Mouse (Mus musculus) 416B (cell line): ENCODE results near the gene Nfatc4.

ENCODE experiments used
- DNase-seq: peaks from one replicate; pipeline ENCODE4 v3.0.0; 2011; ENCODE audit warnings: low read depth

The Nfatc4 gene

DNA sequence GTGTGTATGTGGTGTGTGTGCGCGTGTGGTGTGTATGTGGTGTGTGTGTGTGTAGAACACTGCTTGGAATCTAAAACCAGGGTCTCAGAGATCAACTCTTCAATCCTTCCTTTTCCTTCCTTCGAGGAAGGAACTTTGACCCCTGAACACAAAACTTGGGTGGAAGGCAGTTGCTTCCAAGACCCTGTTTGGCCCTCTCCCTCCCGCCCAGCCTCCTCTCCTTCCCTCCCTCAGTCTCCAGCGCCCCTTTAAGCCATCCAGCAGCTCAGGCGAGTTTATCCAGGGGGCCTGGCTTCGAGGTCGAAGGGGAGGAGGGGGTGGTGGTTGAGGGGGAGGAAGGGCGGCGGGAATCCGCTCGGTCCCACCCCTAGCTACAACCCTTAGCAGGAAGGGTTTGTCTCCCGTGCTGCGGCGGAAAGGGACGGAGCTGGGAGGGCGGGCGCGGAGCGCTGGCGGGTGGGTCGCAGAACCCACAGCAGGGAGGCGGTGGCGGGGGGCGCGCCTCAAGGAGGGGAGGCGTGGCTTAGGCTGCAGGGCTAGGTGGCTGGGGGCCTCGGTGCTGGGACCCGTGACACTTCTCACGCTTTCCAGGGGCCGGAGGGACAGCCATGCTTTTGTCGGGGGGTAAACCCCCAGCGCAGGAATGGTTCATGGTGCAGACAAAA lies 30.8 kb downstream of the Nfatc4 start, which contains the start of gene Nynrin:
Gene Nynrin (plus strand): TSS at position 390 of the 665 bp plus-strand sequence.
- DNase-seq: peak; percentile 80

- peak; percentile 62 for DNase-seq
Measured at GRCm38 (mm10) chr14:55854406-55855100, 31.6 kb downstream of the Nfatc4 start.

GRCm38 (mm10) chr14:55855101-55855561 lies 32.2 kb downstream of the Nfatc4 start:
- no peak for DNase-seq

- no peak for DNase-seq
Measured at GRCm38 (mm10) chr14:55857588-55857987, 34.6 kb downstream of the Nfatc4 start.

- no peak for DNase-seq
Measured at GRCm38 (mm10) chr14:55862186-55862585, 39.2 kb downstream of the Nfatc4 start.

- DNase-seq: no peak
Measured at GRCm38 (mm10) chr14:55862970-55863369, 40.0 kb downstream of the Nfatc4 start.

- peak; percentile 75 for DNase-seq
Measured at GRCm38 (mm10) chr14:55863773-55864172, 40.8 kb downstream of the Nfatc4 start.

- DNase-seq: peak; percentile 35
Measured at GRCm38 (mm10) chr14:55866962-55867361, 44.0 kb downstream of the Nfatc4 start.

GRCm38 (mm10) chr14:55868230-55869026 lies 45.5 kb downstream of the Nfatc4 start:
- DNase-seq: no peak

DNA sequence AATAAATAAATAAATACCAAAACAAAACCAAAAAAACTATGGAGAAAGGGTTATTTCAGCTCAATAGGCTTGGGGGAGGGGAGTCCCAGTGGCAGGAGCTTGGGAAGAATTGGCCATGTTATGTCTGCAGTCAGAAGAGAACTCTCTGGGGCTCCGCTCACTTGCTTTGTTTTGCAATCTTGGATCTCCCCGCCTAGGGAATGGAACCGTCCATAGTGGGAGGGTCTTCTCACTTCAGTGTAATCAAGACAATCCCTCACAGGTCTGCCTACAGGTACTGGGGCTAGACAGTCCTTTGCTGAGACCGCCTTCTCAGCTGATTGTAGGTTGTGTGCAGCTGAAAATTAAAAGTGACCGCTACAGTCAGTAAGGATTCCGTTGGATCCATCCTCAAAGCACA lies 46.6 kb downstream of the Nfatc4 start:
- DNase-seq: no peak

DNA sequence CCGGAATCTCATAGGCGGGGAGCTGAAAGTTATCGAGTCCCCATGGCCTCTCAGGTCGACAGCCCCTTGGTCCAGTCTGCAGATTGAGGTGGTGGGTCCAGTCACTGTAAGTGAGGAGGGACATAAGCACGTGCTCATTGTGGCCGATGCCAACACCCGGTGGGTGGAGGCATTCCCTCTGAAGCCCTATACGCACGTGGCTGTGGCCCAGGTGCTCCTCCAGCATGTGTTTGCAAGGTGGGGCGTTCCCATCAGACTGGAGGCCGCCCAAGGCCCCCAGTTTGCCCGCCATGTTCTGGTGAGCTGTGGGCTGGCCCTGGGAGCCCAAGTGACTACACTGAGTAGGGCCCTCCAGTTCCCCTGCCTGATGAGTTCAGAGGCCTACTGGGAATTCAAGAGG lies 49.1 kb downstream of the Nfatc4 start:
- DNase-seq: no peak

- no peak for DNase-seq
Measured at GRCm38 (mm10) chr14:55872551-55872950, 49.6 kb downstream of the Nfatc4 start.

GRCm38 (mm10) chr14:55873242-55873713 lies 50.3 kb downstream of the Nfatc4 start:
- DNase-seq: no peak

DNA sequence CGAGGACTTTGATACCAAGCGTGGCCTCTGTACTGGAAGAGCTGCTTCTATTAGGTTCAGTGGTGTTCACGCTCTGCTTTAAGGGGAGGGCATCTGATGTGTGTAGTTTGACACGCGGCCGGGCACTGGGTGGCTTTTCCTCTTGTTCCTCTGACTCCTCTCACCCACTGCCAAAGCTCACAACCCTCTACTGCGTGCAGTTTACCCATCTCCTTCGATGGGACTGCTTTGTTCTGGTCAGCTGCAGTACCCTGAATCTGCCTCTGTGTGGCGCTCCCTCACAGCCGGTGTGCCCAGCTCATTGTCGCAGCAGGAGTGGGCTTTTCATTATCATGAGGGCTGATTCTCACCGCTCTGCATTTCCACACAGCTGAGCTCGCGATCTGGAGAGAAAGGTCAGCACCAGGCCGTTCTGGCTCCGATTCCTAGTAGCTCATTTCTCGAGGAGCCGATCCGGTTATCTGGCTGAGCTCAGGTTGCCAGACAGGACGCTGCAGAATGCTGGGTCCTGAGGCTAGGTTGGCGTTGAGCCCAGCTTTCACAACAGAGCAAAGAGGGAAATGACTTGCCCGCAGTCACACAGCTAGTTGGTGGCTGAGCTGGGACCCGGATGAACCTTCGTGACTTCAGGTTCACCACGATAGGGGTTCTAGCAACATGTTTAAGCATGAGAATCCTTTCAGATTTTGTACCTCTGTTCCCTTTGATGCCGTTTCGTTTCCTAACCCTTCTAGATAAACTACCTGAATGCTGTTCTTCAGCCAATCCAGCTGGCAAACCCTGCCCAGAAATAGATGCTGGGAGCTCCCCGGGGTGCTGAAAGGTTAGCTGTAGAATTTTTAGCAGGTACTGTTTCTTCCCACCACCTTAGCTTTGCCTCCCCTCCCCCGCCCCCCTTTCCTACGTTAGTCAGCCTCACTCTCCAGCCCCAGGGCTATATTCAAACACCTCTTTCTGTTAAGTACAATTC lies 51.1 kb downstream of the Nfatc4 start:
- peak; percentile 92 for DNase-seq

- peak; percentile 85 for DNase-seq
Measured at GRCm38 (mm10) chr14:55877469-55878315, 54.7 kb downstream of the Nfatc4 start.

DNA sequence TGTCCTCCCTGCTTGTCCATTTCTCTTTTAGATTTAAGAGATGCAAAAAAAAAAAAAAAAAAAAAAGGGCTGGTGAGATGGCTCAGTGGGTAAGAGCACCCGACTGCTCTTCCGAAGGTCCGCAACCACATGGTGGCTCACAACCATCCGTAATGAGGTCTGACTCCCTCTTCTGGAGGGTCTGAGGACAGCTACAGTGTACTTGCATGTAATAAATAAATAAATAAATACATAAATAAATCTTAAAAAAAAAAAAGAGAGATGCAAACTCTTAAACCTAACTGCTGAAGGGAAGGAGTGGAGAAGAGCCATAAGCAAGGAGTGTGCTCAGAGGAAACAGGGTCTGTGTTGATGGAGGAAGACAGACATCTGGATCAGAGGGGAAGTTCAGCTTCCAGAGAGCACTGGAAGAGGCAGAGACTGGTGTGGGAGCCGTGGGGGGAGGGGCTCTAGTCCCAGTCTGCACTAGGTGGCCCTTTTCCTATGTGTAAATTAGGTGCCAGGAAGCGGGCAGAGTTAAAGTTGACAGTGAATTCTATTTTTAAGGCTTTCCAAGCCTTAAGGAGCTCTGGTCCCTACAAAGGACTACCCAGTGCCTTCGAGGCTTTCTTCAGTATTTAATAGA lies 55.5 kb downstream of the Nfatc4 start:
- no peak for DNase-seq

- DNase-seq: peak; percentile 86
Measured at GRCm38 (mm10) chr14:55879623-55880022, 56.7 kb downstream of the Nfatc4 start.

GRCm38 (mm10) chr14:55880982-55881381 lies 58.0 kb downstream of the Nfatc4 start:
- DNase-seq: peak; percentile 36

DNA sequence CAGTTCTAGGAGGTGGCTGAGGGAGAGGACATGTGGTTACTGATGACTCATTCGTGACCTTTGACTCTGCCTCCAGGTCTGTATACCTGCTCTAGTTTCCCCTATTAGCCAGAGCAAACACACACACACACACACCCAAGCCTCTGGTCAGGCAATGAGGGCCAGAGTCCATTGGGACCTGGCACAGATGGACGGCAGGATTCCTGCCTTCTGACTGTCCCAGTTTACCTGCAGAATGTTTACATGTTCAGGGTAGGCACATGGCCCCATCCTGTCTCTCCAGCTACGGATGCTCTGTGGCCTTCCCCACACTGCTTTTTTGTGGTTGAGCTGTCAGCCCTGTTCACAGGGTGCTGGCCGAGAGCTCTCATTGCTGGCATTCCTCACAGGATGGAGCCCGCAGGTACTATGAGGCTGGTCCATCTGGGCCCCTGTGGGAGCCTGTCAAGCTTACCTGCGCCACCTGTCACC lies 59.3 kb downstream of the Nfatc4 start:
- peak; percentile 55 for DNase-seq
